Mouse (Mus musculus) liver, postnatal 0 days (tissue): ENCODE measurements around the gene Atp1a4. TPM values are rescaled to one million over a fixed set of nuclear protein-coding genes. Genes with fewer than 3 reads are reported as not detected.

Experiments used
- ATAC-seq: fragments of 200-750 bp; cut with Nextera tagmentation; 2 replicates; pipeline ENCODE4 v1.8.0; 2017; ENCODE audit warnings: mild to moderate bottlenecking, moderate library complexity
- DNase-seq: peaks from one replicate; pipeline ENCODE4 v3.0.0-alpha.2; 2016
- H3K27ac ChIP-seq: fragments of 300-500 bp; sonication (generic); 2 replicates; pipeline ENCODE4 v1.5.1; 2014; ENCODE audit warnings: antibody characterized with exemption, moderate library complexity, mild to moderate bottlenecking, low read depth
- H3K27me3 ChIP-seq: fragments of 300-500 bp; sonication (generic); 2 replicates; pipeline ENCODE4 v1.6.1; 2014; ENCODE audit warnings: low read length, control low read depth, mixed read lengths; ENCODE audit not compliant: insufficient read depth
- H3K36me3 ChIP-seq: fragments of 300-500 bp; sonication (generic); replicated peaks from 2 replicates; pipeline ENCODE4 v1.6.1; 2014; ENCODE audit warnings: mild to moderate bottlenecking, control low read depth, low read length, moderate library complexity, mixed read lengths; ENCODE audit not compliant: insufficient read depth
- H3K4me1 ChIP-seq: fragments of 300-500 bp; sonication (generic); 2 replicates; pipeline ENCODE4 v1.6.1; 2014; ENCODE audit warnings: antibody characterized with exemption, mild to moderate bottlenecking, control low read depth; ENCODE audit not compliant: insufficient read depth
- H3K4me2 ChIP-seq: fragments of 300-500 bp; sonication (generic); 2 replicates; pipeline ENCODE4 v1.6.1; 2014; ENCODE audit warnings: low read depth, mild to moderate bottlenecking, low read length, moderate library complexity, mixed read lengths
- H3K4me3 ChIP-seq: fragments of 300-500 bp; sonication (generic); 2 replicates; pipeline ENCODE4 v1.5.1; 2014; ENCODE audit warnings: low read depth, low read length
- H3K9ac ChIP-seq: fragments of 300-500 bp; sonication (generic); replicated peaks from 2 replicates; pipeline ENCODE4 v1.6.1; 2014; ENCODE audit warnings: mild to moderate bottlenecking, moderate library complexity
- H3K9me3 ChIP-seq: fragments of 300-500 bp; sonication (generic); 2 replicates; pipeline ENCODE4 v1.6.1; 2016; ENCODE audit warnings: mild to moderate bottlenecking, control low read depth, low read length, mixed read lengths
- CTCF ChIP-seq: sonication (generic); IDR thresholded peaks from 2 replicates; pipeline ENCODE4 v1.5.1; 2016; ENCODE audit warnings: antibody characterized with exemption, low read depth
- EP300 ChIP-seq: IDR thresholded peaks from 2 replicates; pipeline ENCODE4 v1.6.1; 2016; ENCODE audit warnings: antibody characterized with exemption, low read depth, mild to moderate bottlenecking
- WGBS: fragments of 180-500 bp; shearing (Covaris S2); extraction: QIAGEN DNeasy Blood & Tissue Kit; methylation state at CpG from one replicate; pipeline ENCODE4 v1.1.7; 2014; ENCODE audit not compliant: insufficient replicate concordance; 5-methylcytosine and 5-hydroxymethylcytosine counted together
- polyA plus RNA-seq: library from polyadenylated mRNA; unstranded; fragments of >200 nt; fragmentation: Nextera tagmentation; extraction: Ambion mirVana; gene quantifications from 2 replicates; pipeline ENCODE4 v1.2.1, GENCODE M21; 2015

Atp1a4 gene
- polyA plus RNA-seq, 1 experiment from 2014 or later = 0.08 TPM

GRCm38 (mm10) chr1:172186401-172187289 is 71.6 kb downstream of the Atp1a4 start:
- TF ChIP-seq CTCF = peak; percentile 50
- TF ChIP-seq EP300 = no peak
- Histone ChIP-seq H3K9ac (no peak overlapping the region), H3K36me3 (peaks cover 82% of the 10 kb centered on the region), H3K9me3 (no peaks in the 10 kb centered on the region), H3K27ac (no peak overlapping the region), H3K4me3 (no peak overlapping the region), H3K4me2 (no peak overlapping the region), H3K4me1 (no peaks in the 10 kb centered on the region), H3K27me3 (no peaks in the 10 kb centered on the region)
- DNase-seq (no peak), ATAC-seq (no peak)
- WGBS = 91% methylated on average over 10 of the region's 10 CpGs

- H3K27me3 ChIP-seq = no peaks in the 10 kb centered on the region
- H3K27ac ChIP-seq = no peak overlapping the region
- H3K4me3 ChIP-seq = no peak overlapping the region
- no peak for TF ChIP-seq EP300
- TF ChIP-seq CTCF = no peak
- H3K36me3 ChIP-seq = peaks cover 81% of the 10 kb centered on the region
- H3K9ac ChIP-seq = no peak overlapping the region
- no peak overlapping the region for H3K4me2 ChIP-seq
- no peaks in the 10 kb centered on the region for H3K9me3 ChIP-seq
- DNase-seq = no peak
- no peak for ATAC-seq
- no peaks in the 10 kb centered on the region for H3K4me1 ChIP-seq
Measured at GRCm38 (mm10) chr1:172183915-172184314, 74.3 kb downstream of the Atp1a4 start.

GRCm38 (mm10) chr1:172183056-172183455 is 75.2 kb downstream of the Atp1a4 start:
- no peak for ATAC-seq
- no peaks in the 10 kb centered on the region for H3K4me1 ChIP-seq
- H3K27me3 ChIP-seq = no peaks in the 10 kb centered on the region
- 94% methylated on average over 6 of the region's 6 CpGs for WGBS
- no peak overlapping the region for H3K4me3 ChIP-seq
- H3K9ac ChIP-seq = no peak overlapping the region
- no peaks in the 10 kb centered on the region for H3K9me3 ChIP-seq
- DNase-seq = no peak
- H3K4me2 ChIP-seq = no peak overlapping the region
- no peak for TF ChIP-seq CTCF
- no peak for TF ChIP-seq EP300
- peaks cover 78% of the 10 kb centered on the region for H3K36me3 ChIP-seq
- no peak overlapping the region for H3K27ac ChIP-seq

- H3K4me1 ChIP-seq = no peaks in the 10 kb centered on the region
- H3K27ac ChIP-seq = no peak overlapping the region
- no peak for ATAC-seq
- H3K36me3 ChIP-seq = peaks cover 74% of the 10 kb centered on the region
- DNase-seq = no peak
- H3K9me3 ChIP-seq = no peaks in the 10 kb centered on the region
- WGBS = 97% methylated on average over 3 of the region's 3 CpGs
- no peaks in the 10 kb centered on the region for H3K27me3 ChIP-seq
- TF ChIP-seq EP300 (no peak), CTCF (no peak)
- H3K4me3 ChIP-seq = no peak overlapping the region
- H3K9ac ChIP-seq = no peak overlapping the region
- no peak overlapping the region for H3K4me2 ChIP-seq
Measured at GRCm38 (mm10) chr1:172181777-172182176, 76.4 kb downstream of the Atp1a4 start.

DNA sequence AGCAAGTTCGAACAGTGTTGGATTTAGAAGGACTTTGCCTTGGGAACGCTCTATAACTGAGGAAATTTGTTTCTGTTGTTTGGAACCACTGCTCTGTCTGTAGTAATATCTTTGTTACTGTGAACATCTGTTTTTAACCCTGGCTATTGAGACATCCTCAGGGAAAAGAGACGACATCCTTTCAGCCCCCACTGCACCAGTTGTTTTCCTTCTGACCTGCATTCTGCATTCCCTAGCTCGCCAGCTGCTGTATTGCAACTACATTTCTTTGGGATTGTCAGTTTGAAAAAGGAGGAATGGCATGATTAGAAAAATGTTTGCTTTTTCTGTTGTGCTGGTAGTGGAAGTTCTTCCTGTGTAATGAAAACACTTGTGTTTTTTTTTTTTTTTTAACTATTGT is 77.3 kb downstream of the Atp1a4 start:
- WGBS = 86% methylated on average over 4 of the region's 4 CpGs
- DNase-seq (no peak), ATAC-seq (no peak)
- Histone ChIP-seq H3K36me3 (peaks cover 69% of the 10 kb centered on the region), H3K9ac (no peak overlapping the region), H3K9me3 (no peaks in the 10 kb centered on the region), H3K4me3 (no peak overlapping the region), H3K27me3 (no peaks in the 10 kb centered on the region), H3K4me1 (no peaks in the 10 kb centered on the region), H3K27ac (no peak overlapping the region), H3K4me2 (no peak overlapping the region)
- TF ChIP-seq EP300 (no peak), CTCF (no peak)

GRCm38 (mm10) chr1:172179102-172179501 is 79.1 kb downstream of the Atp1a4 start:
- Histone ChIP-seq H3K27ac (no peak overlapping the region), H3K4me2 (no peak overlapping the region), H3K27me3 (no peaks in the 10 kb centered on the region), H3K9me3 (no peaks in the 10 kb centered on the region), H3K36me3 (peaks cover 73% of the 10 kb centered on the region), H3K4me1 (no peaks in the 10 kb centered on the region), H3K9ac (no peak overlapping the region), H3K4me3 (no peak overlapping the region)
- TF ChIP-seq CTCF (no peak), EP300 (no peak)
- ATAC-seq (no peak), DNase-seq (no peak)
- WGBS = 80% methylated on average over 7 of the region's 7 CpGs
